Mouse (Mus musculus) heart, postnatal 0 days (tissue): Measurements from ENCODE around the gene Ltbp4. TPM values are rescaled to one million over a fixed set of nuclear protein-coding genes. Genes with fewer than 3 reads are reported as not detected.

Source experiments
- ATAC-seq: fragments of 200-750 bp; cut with Nextera tagmentation; 2 replicates; pipeline ENCODE4 v1.8.0; 2017; ENCODE audit warnings: low read depth, moderate number of reproducible peaks, moderate library complexity; ENCODE audit not compliant: insufficient read depth
- DNase-seq: peaks from one replicate; pipeline ENCODE4 v3.0.0-alpha.2; 2016; ENCODE audit warnings: low spot score
- H3K27ac ChIP-seq: fragments of 300-500 bp; sonication (generic); 2 replicates; pipeline ENCODE4 v1.5.1; 2014; ENCODE audit warnings: low read depth, mild to moderate bottlenecking
- H3K27me3 ChIP-seq: fragments of 300-500 bp; sonication (generic); 2 replicates; pipeline ENCODE4 v1.6.1; 2014; ENCODE audit warnings: low read length, mixed read lengths; ENCODE audit not compliant: control insufficient read depth, insufficient read depth
- H3K36me3 ChIP-seq: fragments of 300-500 bp; sonication (generic); replicated peaks from 2 replicates; pipeline ENCODE4 v1.6.1; 2014; ENCODE audit warnings: low read length, mixed read lengths; ENCODE audit not compliant: control insufficient read depth, insufficient read depth
- H3K4me1 ChIP-seq: fragments of 300-500 bp; sonication (generic); 2 replicates; pipeline ENCODE4 v1.6.1; 2014; ENCODE audit warnings: antibody characterized with exemption; ENCODE audit not compliant: control insufficient read depth, insufficient read depth
- H3K4me2 ChIP-seq: fragments of 300-500 bp; sonication (generic); 2 replicates; pipeline ENCODE4 v1.6.1; 2014; ENCODE audit warnings: low read depth, mild to moderate bottlenecking, low read length, moderate library complexity
- H3K4me3 ChIP-seq: fragments of 300-500 bp; sonication (generic); 2 replicates; pipeline ENCODE4 v1.5.1; 2014; ENCODE audit warnings: low read depth, low read length
- H3K9ac ChIP-seq: fragments of 300-500 bp; sonication (generic); replicated peaks from 2 replicates; pipeline ENCODE4 v1.6.1; 2014; ENCODE audit warnings: low read depth, low read length, mixed read lengths
- H3K9me3 ChIP-seq: fragments of 300-500 bp; sonication (generic); replicated peaks from 2 replicates; pipeline ENCODE4 v1.6.1; 2016; ENCODE audit warnings: low read length; ENCODE audit not compliant: control insufficient read depth
- CTCF ChIP-seq: IDR thresholded peaks from 2 replicates; pipeline ENCODE4 v1.5.1; 2016; ENCODE audit warnings: antibody characterized with exemption, control low read depth, low read depth
- EP300 ChIP-seq: IDR thresholded peaks from 2 replicates; pipeline ENCODE4 v1.6.1; 2016; ENCODE audit warnings: antibody characterized with exemption, low read depth
- WGBS: fragments of 180-500 bp; shearing (Covaris S2); extraction: QIAGEN DNeasy Blood & Tissue Kit; methylation state at CpG from one replicate; pipeline ENCODE4 v1.1.7; 2014; 5-methylcytosine and 5-hydroxymethylcytosine counted together
- polyA plus RNA-seq: library from polyadenylated mRNA; unstranded; fragments of >200 nt; fragmentation: Nextera tagmentation; extraction: Ambion mirVana; gene quantifications from 2 replicates; pipeline ENCODE4 v1.2.1, GENCODE M21; 2015
- total RNA-seq: library from RNA; depleted of rRNA; stranded (reverse); fragments of >200 nt; gene quantifications from 2 replicates; pipeline ENCODE4 v1.2.3, GENCODE M21; 2014; ENCODE audit warnings: low replicate concordance

Gene Ltbp4
- total and polyA plus RNA-seq, 2 experiments from 2014 or later: 61.7 to 150 TPM

- Histone ChIP-seq H3K4me1 (no peaks in the 10 kb centered on the region), H3K27ac (no peak overlapping the region), H3K9me3 (no peaks in the 10 kb centered on the region), H3K9ac (no peak overlapping the region), H3K27me3 (no peaks in the 10 kb centered on the region), H3K4me2 (no peak overlapping the region), H3K4me3 (no peak overlapping the region), H3K36me3 (peaks cover 22% of the 10 kb centered on the region)
- WGBS: 54% methylated on average over 32 of the region's 32 CpGs
- TF ChIP-seq CTCF (peak; percentile 42), EP300 (no peak)
- 0 out of 2 replicates have a peak, but pooled peaks have one; percentile 39 for ATAC-seq
- no peak for DNase-seq
Observed at GRCm38 (mm10) chr7:27273739-27274351, 63.6 kb downstream of the Ltbp4 start.

GRCm38 (mm10) chr7:27271423-27271822, 66.1 kb downstream of the Ltbp4 start:
- no peaks in the 10 kb centered on the region for H3K27me3 ChIP-seq
- no peak overlapping the region for H3K4me3 ChIP-seq
- DNase-seq (no peak), ATAC-seq (no peak)
- H3K36me3 ChIP-seq: peaks cover 29% of the 10 kb centered on the region
- no peak overlapping the region for H3K27ac ChIP-seq
- TF ChIP-seq CTCF: no peak
- H3K4me2 ChIP-seq: no peak overlapping the region
- no peaks in the 10 kb centered on the region for H3K4me1 ChIP-seq
- WGBS: 91% methylated on average over 8 of the region's 8 CpGs
- no peak overlapping the region for H3K9ac ChIP-seq
- H3K9me3 ChIP-seq: no peaks in the 10 kb centered on the region

GRCm38 (mm10) chr7:27266515-27267128, 70.9 kb downstream of the Ltbp4 start:
- DNase-seq (no peak), ATAC-seq (0 out of 2 replicates have a peak, but pooled peaks have one; percentile 28)
- Histone ChIP-seq H3K4me1 (no peaks in the 10 kb centered on the region), H3K4me2 (peak overlapping the region; percentile 40), H3K9me3 (no peaks in the 10 kb centered on the region), H3K27ac (no peak overlapping the region), H3K36me3 (peaks cover 21% of the 10 kb centered on the region), H3K27me3 (no peaks in the 10 kb centered on the region), H3K4me3 (no peak overlapping the region), H3K9ac (no peak overlapping the region)
- whole genome bisulfite sequencing: 43% methylated on average over 20 of the region's 20 CpGs
- TF ChIP-seq EP300 (no peak), CTCF (no peak)

DNA sequence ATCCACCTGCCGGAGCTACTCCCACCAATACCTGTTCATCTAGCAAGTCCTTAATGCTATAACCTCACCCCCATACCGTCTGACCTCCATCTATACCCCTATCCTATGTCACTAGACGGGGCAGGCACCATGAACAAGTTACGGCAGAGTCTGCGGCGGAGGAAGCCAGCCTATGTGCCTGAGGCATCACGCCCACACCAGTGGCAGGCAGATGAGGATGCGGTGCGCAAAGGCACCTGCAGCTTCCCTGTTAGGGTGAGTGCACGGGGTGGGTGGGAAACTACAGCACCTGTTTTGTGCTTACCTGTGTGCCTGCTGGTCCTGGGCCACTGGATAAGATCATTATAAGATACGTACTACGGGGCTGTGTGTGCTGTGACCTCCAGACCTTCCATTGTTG, 72.7 kb downstream of the Ltbp4 start:
- H3K27ac ChIP-seq: no peak overlapping the region
- no peaks in the 10 kb centered on the region for H3K9me3 ChIP-seq
- WGBS: 91% methylated on average over 12 of the region's 12 CpGs
- H3K4me1 ChIP-seq: 0 out of 2 replicates have a peak, but pooled peaks cover 2% of the 10 kb centered on the region
- no peak for TF ChIP-seq CTCF
- no peak for TF ChIP-seq EP300
- H3K9ac ChIP-seq: no peak overlapping the region
- DNase-seq (no peak), ATAC-seq (no peak)
- no peaks in the 10 kb centered on the region for H3K27me3 ChIP-seq
- H3K4me2 ChIP-seq: no peak overlapping the region
- H3K4me3 ChIP-seq: no peak overlapping the region
- peaks cover 21% of the 10 kb centered on the region for H3K36me3 ChIP-seq

- DNase-seq: no peak
- no peaks in the 10 kb centered on the region for H3K27me3 ChIP-seq
- no peak overlapping the region for H3K4me3 ChIP-seq
- no peak overlapping the region for H3K4me2 ChIP-seq
- no peak for ATAC-seq
- 82% methylated on average over 6 of the region's 6 CpGs for WGBS
- no peak overlapping the region for H3K9ac ChIP-seq
- no peak overlapping the region for H3K27ac ChIP-seq
- H3K4me1 ChIP-seq: peaks cover 15% of the 10 kb centered on the region; the same call in 1 of the 2 replicates
- H3K9me3 ChIP-seq: no peaks in the 10 kb centered on the region
- 0 out of 2 replicates have a peak, but pooled peaks cover 5% of the 10 kb centered on the region for H3K36me3 ChIP-seq
- no peak for TF ChIP-seq CTCF
- TF ChIP-seq EP300: no peak
Observed at GRCm38 (mm10) chr7:27261888-27262287, 75.6 kb downstream of the Ltbp4 start.

GRCm38 (mm10) chr7:27260856-27261255, 76.6 kb downstream of the Ltbp4 start:
- Histone ChIP-seq H3K36me3 (0 out of 2 replicates have a peak, but pooled peaks cover 5% of the 10 kb centered on the region), H3K9me3 (no peaks in the 10 kb centered on the region), H3K9ac (no peak overlapping the region), H3K4me3 (no peak overlapping the region), H3K27me3 (no peaks in the 10 kb centered on the region), H3K27ac (no peak overlapping the region), H3K4me2 (no peak overlapping the region), H3K4me1 (peaks cover 15% of the 10 kb centered on the region; the same call in 1 of the 2 replicates)
- DNase-seq: no peak
- 68% methylated on average over 7 of the region's 7 CpGs for WGBS
- TF ChIP-seq CTCF (no peak), EP300 (no peak)
- no peak for ATAC-seq
